Comparison of ENCODE assay signal across 11 mouse cellular contexts in genomic region chr8:127516043-127516442, GRCm38 (mm10).
DNase-seq lines count a peak whose midpoint lies in the region; ATAC-seq lines count a peak whose summit lies in the region.
"Had no signal": no experiment of that assay in that cellular context is flagged by ENCODE, and none has a peak within 500 bp of the region (broad histone marks: within the 10 kb centered on the region; RNA-seq: fewer than 3 reads in every experiment).

No protein-coding gene starts in this region.

- no peak for DNase-seq in limb, embryonic 10.5 days (ENCODE audit: low spot score)
- peak; percentile 45 for DNase-seq in lung, postnatal 10 days
- peak; percentile 25 for DNase-seq in thymus, postnatal 25 days
- no peak for DNase-seq in adrenal gland, adult 18-20 months (ENCODE audit: low spot score in 2 of 2)
- no peak for DNase-seq in kidney, adult 11 months
- DNase-seq in frontal cortex, postnatal 25 days (ENCODE audit: low spot score in 2 of 2): no peak
- DNase-seq: adrenal gland, postnatal 10 days; cerebellum, postnatal 25 days; right cerebral cortex, adult 18-20 months had no signal

- peaks cover 30% of the 10 kb centered on the region for H3K4me1 ChIP-seq in limb, embryonic 12.5 days (replicated peaks)
- H3K4me1 ChIP-seq in limb, embryonic 10.5 days: peaks cover 46% of the 10 kb centered on the region

- WGBS in limb, embryonic 12.5 days: 50% methylated on average over 2 of the region's 2 CpGs
- 52% methylated on average over 2 of the region's 2 CpGs for WGBS in limb, embryonic 10.5 days

- H3K36me3 ChIP-seq in limb, embryonic 12.5 days: no peaks in the 10 kb centered on the region
- H3K36me3 ChIP-seq in limb, embryonic 10.5 days: no peaks in the 10 kb centered on the region

- no peaks in the 10 kb centered on the region for H3K9me3 ChIP-seq in limb, embryonic 12.5 days
- no peaks in the 10 kb centered on the region for H3K9me3 ChIP-seq in limb, embryonic 10.5 days (replicated peaks)

- no peak for ATAC-seq in limb, embryonic 12.5 days (ENCODE audit: insufficient number of reproducible peaks, insufficient read depth, low FRiP score, low TSS enrichment, low read depth)
- peak; percentile 83 for ATAC-seq in inflammation-experienced regulatory T-cells, adult 6 months

- no peaks in the 10 kb centered on the region for H3K27me3 ChIP-seq in limb, embryonic 12.5 days
- H3K27me3 ChIP-seq in limb, embryonic 10.5 days (ENCODE audit: low read depth, poor library complexity, severe bottlenecking): no peaks in the 10 kb centered on the region

- peak overlapping the region; percentile 23; the same call in 1 of the 2 replicates for H3K27ac ChIP-seq in limb, embryonic 12.5 days
- no peak overlapping the region for H3K27ac ChIP-seq in limb, embryonic 10.5 days

- no peak overlapping the region for H3K9ac ChIP-seq in limb, embryonic 12.5 days (replicated peaks)

- no peak overlapping the region for H3K4me2 ChIP-seq in limb, embryonic 12.5 days

- no peak overlapping the region for H3K4me3 ChIP-seq in limb, embryonic 12.5 days (replicated peaks)
- no peak overlapping the region for H3K4me3 ChIP-seq in limb, embryonic 10.5 days

Comparison
In these comparisons a context has a peak if more than half of its experiments do, and no peak if none do; other contexts are left out.
1. DNase-seq: peak in lung, postnatal 10 days (single experiment) and thymus, postnatal 25 days (single experiment); none in limb, embryonic 10.5 days (single experiment), adrenal gland, adult 18-20 months (0 of 2), kidney, adult 11 months (single experiment) and frontal cortex, postnatal 25 days (0 of 2).